Mouse (Mus musculus): Measurements from ENCODE around the gene Tmem130. TPM values are rescaled to one million over a fixed set of nuclear protein-coding genes. Genes with fewer than 3 reads are reported as not detected.

Gene Tmem130
- polyA plus RNA-seq, 1 experiment = 0.06 TPM

DNA sequence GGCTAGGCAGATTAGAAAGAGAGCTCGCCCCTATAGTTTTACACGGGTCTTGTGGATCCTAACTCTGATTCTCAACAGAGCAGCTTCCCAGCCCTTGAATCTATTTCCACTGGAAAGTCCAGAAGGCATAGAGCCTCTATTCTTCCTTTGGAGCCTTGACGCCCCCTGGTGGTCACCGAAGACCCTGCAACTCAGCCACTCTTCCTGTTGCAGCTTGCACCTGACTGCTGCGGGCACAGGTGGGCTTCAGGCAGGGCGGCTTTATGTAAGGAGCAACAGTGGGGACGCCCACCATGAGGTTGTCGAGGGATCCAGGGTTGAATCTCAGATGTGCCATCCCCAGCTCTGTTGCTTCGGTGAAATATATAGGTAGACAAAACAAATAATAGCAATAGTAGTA is 34.5 kb downstream of the Tmem130 start:
- no peaks in the 10 kb centered on the region for H3K36me3 ChIP-seq (ENCODE audit: control insufficient read depth, insufficient read depth)
- no peak overlapping the region for H3ac ChIP-seq (ENCODE audit: control insufficient read depth, insufficient read length)
- H3K4me2 ChIP-seq (ENCODE audit: low read depth) = no peak overlapping the region
- no peak overlapping the region for H3K4me3 ChIP-seq
- H3K79me2 ChIP-seq (ENCODE audit: control insufficient read depth, insufficient read depth) = no peaks in the 10 kb centered on the region
- no peak for TF ChIP-seq REST (IDR thresholded peaks at IDR 0.05; ENCODE audit: insufficient read depth, insufficient read length)
- no peak for TF ChIP-seq E2F4 (IDR thresholded peaks at IDR 0.05; ENCODE audit: insufficient read depth)
- no peak for TF ChIP-seq MAX (IDR thresholded peaks at IDR 0.05; ENCODE audit: low read depth)
- no peak for TF ChIP-seq MYOD1 (IDR thresholded peaks at IDR 0.05; ENCODE audit: control insufficient read depth in 1 of 3, insufficient read length in 2 of 3, low read depth in 2 of 3)
- TF ChIP-seq MYOG (IDR thresholded peaks at IDR 0.05; ENCODE audit: control insufficient read depth in 1 of 3, insufficient read depth in 1 of 3, insufficient read length in 2 of 3, low read depth in 2 of 3) = no peak
- TF ChIP-seq TCF12 (IDR thresholded peaks at IDR 0.05; ENCODE audit: insufficient read depth, poor library complexity, severe bottlenecking) = no peak
- TF ChIP-seq CEBPB (IDR thresholded peaks at IDR 0.05; ENCODE audit: insufficient read depth, poor library complexity, severe bottlenecking) = no peak
- TF ChIP-seq TCF3 (IDR thresholded peaks at IDR 0.05; ENCODE audit: insufficient read length, low read depth) = no peak
- TF ChIP-seq SRF (IDR thresholded peaks at IDR 0.05; ENCODE audit: control insufficient read depth, insufficient read length, low read depth) = no peak
- TF ChIP-seq POLR2A (IDR thresholded peaks at IDR 0.05; ENCODE audit: insufficient read length, low read depth) = no peak
- TF ChIP-seq USF1 (IDR thresholded peaks at IDR 0.05; ENCODE audit: low read depth) = no peak
- TF ChIP-seq POLR2AphosphoS2 (IDR thresholded peaks at IDR 0.05; ENCODE audit: insufficient read length, low read depth) = no peak
- H3K27me3 ChIP-seq (ENCODE audit: control insufficient read depth, insufficient read depth, insufficient read length) = peaks cover 16% of the 10 kb centered on the region

DNA sequence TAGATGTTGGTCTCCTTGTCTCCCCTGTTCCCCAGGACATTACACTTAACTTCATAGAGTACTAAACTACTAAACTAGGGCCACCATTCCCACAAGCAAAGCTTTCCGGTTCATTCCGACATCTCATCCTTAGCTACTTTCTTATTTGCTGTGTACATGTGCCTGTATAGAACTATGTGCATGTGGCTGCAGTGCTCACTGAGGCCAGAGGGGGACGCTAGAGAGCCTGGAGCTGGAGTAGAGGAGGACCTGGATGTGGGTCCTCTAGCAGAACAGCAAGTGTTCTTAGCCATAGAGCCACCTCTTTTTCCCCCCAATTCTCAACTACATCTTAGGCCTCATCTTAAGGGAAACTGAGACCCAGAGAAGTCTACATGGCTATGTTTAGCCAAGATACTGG is 36.1 kb downstream of the Tmem130 start:
- Histone ChIP-seq H3K4me2 (ENCODE audit: low read depth) (no peak overlapping the region), H3K4me3 (no peak overlapping the region), H3K36me3 (ENCODE audit: control insufficient read depth, insufficient read depth) (no peaks in the 10 kb centered on the region), H3K79me2 (ENCODE audit: control insufficient read depth, insufficient read depth) (no peaks in the 10 kb centered on the region), H3K27me3 (ENCODE audit: control insufficient read depth, insufficient read depth, insufficient read length) (peaks cover 20% of the 10 kb centered on the region), H3ac (ENCODE audit: control insufficient read depth, insufficient read length) (no peak overlapping the region)
- TF ChIP-seq TCF12 (IDR thresholded peaks at IDR 0.05; ENCODE audit: insufficient read depth, poor library complexity, severe bottlenecking) = no peak
- TF ChIP-seq POLR2A (IDR thresholded peaks at IDR 0.05; ENCODE audit: insufficient read length, low read depth) = no peak
- no peak for TF ChIP-seq CEBPB (IDR thresholded peaks at IDR 0.05; ENCODE audit: insufficient read depth, poor library complexity, severe bottlenecking)
- no peak for TF ChIP-seq E2F4 (IDR thresholded peaks at IDR 0.05; ENCODE audit: insufficient read depth)
- no peak for TF ChIP-seq SRF (IDR thresholded peaks at IDR 0.05; ENCODE audit: control insufficient read depth, insufficient read length, low read depth)
- TF ChIP-seq POLR2AphosphoS2 (IDR thresholded peaks at IDR 0.05; ENCODE audit: insufficient read length, low read depth) = no peak
- no peak for TF ChIP-seq TCF3 (IDR thresholded peaks at IDR 0.05; ENCODE audit: insufficient read length, low read depth)
- TF ChIP-seq USF1 (IDR thresholded peaks at IDR 0.05; ENCODE audit: low read depth) = no peak
- TF ChIP-seq MAX (IDR thresholded peaks at IDR 0.05; ENCODE audit: low read depth) = no peak
- TF ChIP-seq MYOD1 (IDR thresholded peaks at IDR 0.05; ENCODE audit: control insufficient read depth in 1 of 3, insufficient read length in 2 of 3, low read depth in 2 of 3) = no peak
- no peak for TF ChIP-seq MYOG (IDR thresholded peaks at IDR 0.05; ENCODE audit: control insufficient read depth in 1 of 3, insufficient read depth in 1 of 3, insufficient read length in 2 of 3, low read depth in 2 of 3)
- TF ChIP-seq REST (IDR thresholded peaks at IDR 0.05; ENCODE audit: insufficient read depth, insufficient read length) = no peak

GRCm38 (mm10) chr5:144724926-144725325 is 36.7 kb downstream of the Tmem130 start:
- H3K27me3 ChIP-seq (ENCODE audit: control insufficient read depth, insufficient read depth, insufficient read length) = peaks cover 26% of the 10 kb centered on the region
- H3K4me3 ChIP-seq = no peak overlapping the region
- TF ChIP-seq MAX (IDR thresholded peaks at IDR 0.05; ENCODE audit: low read depth) (no peak), SRF (IDR thresholded peaks at IDR 0.05; ENCODE audit: control insufficient read depth, insufficient read length, low read depth) (no peak), USF1 (IDR thresholded peaks at IDR 0.05; ENCODE audit: low read depth) (no peak), POLR2A (IDR thresholded peaks at IDR 0.05; ENCODE audit: insufficient read length, low read depth) (no peak), REST (IDR thresholded peaks at IDR 0.05; ENCODE audit: insufficient read depth, insufficient read length) (no peak)
- no peaks in the 10 kb centered on the region for H3K36me3 ChIP-seq (ENCODE audit: control insufficient read depth, insufficient read depth)
- H3K4me2 ChIP-seq (ENCODE audit: low read depth) = no peak overlapping the region
- no peaks in the 10 kb centered on the region for H3K79me2 ChIP-seq (ENCODE audit: control insufficient read depth, insufficient read depth)
- no peak overlapping the region for H3ac ChIP-seq (ENCODE audit: control insufficient read depth, insufficient read length)

GRCm38 (mm10) chr5:144720281-144720680 is 41.3 kb downstream of the Tmem130 start:
- H3K36me3 ChIP-seq (ENCODE audit: control insufficient read depth, insufficient read depth) = no peaks in the 10 kb centered on the region
- H3ac ChIP-seq (ENCODE audit: control insufficient read depth, insufficient read length) = no peak overlapping the region
- TF ChIP-seq CEBPB (IDR thresholded peaks at IDR 0.05; ENCODE audit: insufficient read depth, poor library complexity, severe bottlenecking) (no peak), MYOG (IDR thresholded peaks at IDR 0.05; ENCODE audit: control insufficient read depth in 1 of 3, insufficient read depth in 1 of 3, insufficient read length in 2 of 3, low read depth in 2 of 3) (no peak)
- no peak overlapping the region for H3K4me2 ChIP-seq (ENCODE audit: low read depth)
- H3K4me3 ChIP-seq = no peak overlapping the region
- peaks cover 50% of the 10 kb centered on the region for H3K27me3 ChIP-seq (ENCODE audit: control insufficient read depth, insufficient read depth, insufficient read length)
- no peaks in the 10 kb centered on the region for H3K79me2 ChIP-seq (ENCODE audit: control insufficient read depth, insufficient read depth)

DNA sequence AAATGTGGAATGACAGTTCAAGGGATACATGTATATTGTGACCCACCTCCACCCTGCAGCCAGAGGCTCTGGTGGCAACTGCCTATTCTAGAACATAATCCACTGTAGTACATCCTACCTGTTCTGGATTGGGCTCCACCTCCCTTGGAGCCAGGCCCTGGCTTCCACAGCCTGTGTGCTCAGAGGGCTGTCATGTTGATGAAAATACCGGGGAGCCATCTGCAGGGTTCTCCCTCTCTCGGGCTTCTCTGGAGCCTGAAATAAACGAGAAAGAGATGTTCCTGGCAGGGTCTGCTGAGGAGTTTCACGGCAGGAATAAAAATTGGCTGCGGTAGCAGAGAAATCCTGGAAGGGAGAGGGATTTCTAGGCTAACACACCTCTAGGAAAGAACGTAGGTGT is 41.8 kb downstream of the Tmem130 start:
- no peak for TF ChIP-seq E2F4 (IDR thresholded peaks at IDR 0.05; ENCODE audit: insufficient read depth)
- TF ChIP-seq POLR2AphosphoS2 (IDR thresholded peaks at IDR 0.05; ENCODE audit: insufficient read length, low read depth) = no peak
- TF ChIP-seq USF1 (IDR thresholded peaks at IDR 0.05; ENCODE audit: low read depth) = no peak
- no peak for TF ChIP-seq POLR2A (IDR thresholded peaks at IDR 0.05; ENCODE audit: insufficient read length, low read depth)
- no peak for TF ChIP-seq MYOG (IDR thresholded peaks at IDR 0.05; ENCODE audit: control insufficient read depth in 1 of 3, insufficient read depth in 1 of 3, insufficient read length in 2 of 3, low read depth in 2 of 3)
- no peak for TF ChIP-seq MAX (IDR thresholded peaks at IDR 0.05; ENCODE audit: low read depth)
- TF ChIP-seq TCF12 (IDR thresholded peaks at IDR 0.05; ENCODE audit: insufficient read depth, poor library complexity, severe bottlenecking) = no peak
- no peak for TF ChIP-seq SRF (IDR thresholded peaks at IDR 0.05; ENCODE audit: control insufficient read depth, insufficient read length, low read depth)
- no peak for TF ChIP-seq REST (IDR thresholded peaks at IDR 0.05; ENCODE audit: insufficient read depth, insufficient read length)
- TF ChIP-seq TCF3 (IDR thresholded peaks at IDR 0.05; ENCODE audit: insufficient read length, low read depth) = no peak
- no peak for TF ChIP-seq MYOD1 (IDR thresholded peaks at IDR 0.05; ENCODE audit: control insufficient read depth in 1 of 3, insufficient read length in 2 of 3, low read depth in 2 of 3)
- TF ChIP-seq CEBPB (IDR thresholded peaks at IDR 0.05; ENCODE audit: insufficient read depth, poor library complexity, severe bottlenecking) = no peak
- no peak overlapping the region for H3K4me2 ChIP-seq (ENCODE audit: low read depth)
- H3K27me3 ChIP-seq (ENCODE audit: control insufficient read depth, insufficient read depth, insufficient read length) = peaks cover 50% of the 10 kb centered on the region
- H3K4me3 ChIP-seq = no peak overlapping the region
- H3K36me3 ChIP-seq (ENCODE audit: control insufficient read depth, insufficient read depth) = no peaks in the 10 kb centered on the region
- H3ac ChIP-seq (ENCODE audit: control insufficient read depth, insufficient read length) = no peak overlapping the region
- H3K79me2 ChIP-seq (ENCODE audit: control insufficient read depth, insufficient read depth) = no peaks in the 10 kb centered on the region
